Mouse (Mus musculus): ENCODE measurements around the gene Blvra. TPM values are rescaled to one million over a fixed set of nuclear protein-coding genes. Genes with fewer than 3 reads are reported as not detected.
A peak's percentile ranks its signal among the peaks of the same experiment; 100 is the strongest.
"Not testable (repeated sequence)": the region's sequence is repeated elsewhere in the genome, so short reads cannot be mapped to it uniquely, and the experiment has no call there.

The Blvra gene
- 10 to 100 TPM; 26.2 to 32.0 (median 29.1) TPM for total RNA-seq (2022)

DNA sequence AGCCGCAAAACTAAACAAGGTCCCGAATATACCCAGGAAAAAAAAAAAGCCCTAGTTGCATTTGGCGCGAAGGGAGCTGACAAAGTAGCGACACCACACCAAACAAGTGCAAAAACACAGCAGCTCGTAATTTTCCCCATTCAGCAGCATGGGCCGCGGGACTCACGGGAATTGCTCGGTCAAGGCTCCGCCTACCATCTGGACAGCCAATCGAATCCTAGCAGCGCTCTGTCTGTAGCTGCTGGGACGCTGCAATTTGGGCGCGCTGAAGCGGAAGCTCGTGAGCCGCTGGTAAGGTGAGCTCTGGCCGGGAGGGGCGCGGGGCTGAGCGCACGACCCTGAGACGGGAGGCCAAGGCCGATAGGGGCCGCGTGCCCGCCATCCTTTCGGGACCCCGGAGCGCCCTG lies at the start of gene Blvra:
Gene Blvra, plus strand, starts transcription at position 231 of the 407 bp plus-strand sequence.
- peak; percentile 65 to 74 for DNase-seq (ENCODE audit: low spot score in 2 of 2)

DNA sequence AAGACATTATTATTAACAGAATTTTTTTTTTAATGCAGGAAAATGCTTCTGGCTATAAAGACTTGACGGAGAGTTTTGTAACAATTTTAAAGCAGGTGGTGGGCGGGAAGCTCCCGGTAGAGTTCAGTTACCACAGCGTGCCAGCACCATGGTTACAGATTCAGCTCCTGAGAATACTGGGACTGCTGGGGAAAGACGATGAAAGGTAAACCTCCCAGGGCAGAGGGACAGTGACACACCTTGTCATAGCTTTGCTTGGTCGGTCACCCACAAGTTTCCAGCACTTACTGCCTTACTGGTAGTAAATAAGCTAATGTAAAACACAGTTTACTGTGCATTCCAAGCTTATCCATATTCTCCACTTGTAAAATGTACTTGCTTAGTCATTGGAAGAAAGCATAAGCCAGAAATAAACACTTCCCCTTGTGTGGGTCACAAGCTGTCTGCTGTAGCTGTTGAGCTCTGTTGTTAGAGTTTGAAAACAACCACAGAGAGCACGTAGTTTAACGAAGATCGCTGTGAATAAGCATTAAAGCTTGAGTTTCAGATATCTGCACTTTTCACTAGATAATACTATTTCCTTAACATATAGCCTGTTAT lies 35.4 kb upstream of the Blvra start:
- DNase-seq (ENCODE audit: low spot score in 2 of 2), result peak; percentile 42 to 47

DNA sequence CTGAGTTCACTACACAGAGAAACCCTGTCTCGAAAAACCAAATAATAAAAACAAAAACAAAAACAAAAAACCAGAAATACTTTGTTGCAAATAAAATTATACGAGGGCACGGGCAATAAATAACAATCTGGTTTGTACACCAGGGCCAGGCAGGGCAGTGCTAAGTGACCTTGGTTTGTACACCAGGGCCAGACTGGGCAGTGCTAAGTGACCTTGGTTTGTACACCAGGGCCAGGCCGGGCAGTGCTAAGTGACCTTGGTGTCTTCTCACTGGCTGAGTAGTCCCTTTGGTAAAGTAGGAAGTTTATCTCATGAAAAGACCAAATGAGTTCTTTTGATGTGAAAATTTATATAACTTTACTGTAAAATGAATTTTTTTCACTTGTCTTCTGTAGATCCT lies 33.2 kb upstream of the Blvra start:
- DNase-seq (ENCODE audit: low spot score in 2 of 2), result no peak

DNA sequence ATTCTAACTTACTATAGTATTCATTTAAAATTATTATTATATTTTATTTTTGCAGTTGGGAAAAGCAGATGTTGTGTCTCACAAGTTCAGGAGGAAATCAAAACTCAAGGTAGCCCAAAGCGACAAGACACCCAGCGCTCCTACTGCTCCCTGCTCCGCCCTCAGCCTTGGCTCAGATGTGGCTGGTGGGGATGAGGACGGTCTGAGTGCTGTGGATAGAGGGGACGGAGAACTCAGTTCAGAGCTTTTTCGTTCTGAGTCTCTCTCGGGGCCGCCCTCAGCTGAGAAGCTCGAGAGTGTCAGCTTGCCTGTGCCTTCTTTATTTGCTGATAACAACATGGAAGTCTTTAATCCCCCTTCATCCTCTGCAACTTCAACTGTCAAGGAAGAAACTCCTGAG lies 9.0 kb upstream of the Blvra start:
- no peak for DNase-seq (ENCODE audit: low spot score in 2 of 2)

DNA sequence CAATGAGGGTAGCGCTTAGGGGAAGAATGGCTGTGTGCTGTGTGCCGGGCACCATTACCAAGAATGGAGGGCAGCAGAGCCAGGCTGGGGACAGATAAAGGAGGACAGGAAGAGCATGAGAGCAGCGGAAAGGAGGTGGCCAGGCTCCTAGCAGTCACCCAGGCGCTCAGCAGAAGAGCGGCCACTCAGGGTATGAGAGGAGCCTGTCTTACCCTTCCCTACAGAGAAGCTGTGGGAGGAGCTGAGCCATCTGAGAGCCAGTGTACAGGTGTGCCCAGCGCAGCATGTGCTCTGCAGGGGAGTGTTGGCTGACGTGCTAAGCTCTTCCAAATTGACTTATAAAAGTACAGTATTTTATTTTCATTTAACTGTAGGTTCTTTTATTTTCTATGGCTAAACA lies 1.7 kb upstream of the Blvra start:
- DNase-seq (ENCODE audit: low spot score in 2 of 2), result no peak

DNA sequence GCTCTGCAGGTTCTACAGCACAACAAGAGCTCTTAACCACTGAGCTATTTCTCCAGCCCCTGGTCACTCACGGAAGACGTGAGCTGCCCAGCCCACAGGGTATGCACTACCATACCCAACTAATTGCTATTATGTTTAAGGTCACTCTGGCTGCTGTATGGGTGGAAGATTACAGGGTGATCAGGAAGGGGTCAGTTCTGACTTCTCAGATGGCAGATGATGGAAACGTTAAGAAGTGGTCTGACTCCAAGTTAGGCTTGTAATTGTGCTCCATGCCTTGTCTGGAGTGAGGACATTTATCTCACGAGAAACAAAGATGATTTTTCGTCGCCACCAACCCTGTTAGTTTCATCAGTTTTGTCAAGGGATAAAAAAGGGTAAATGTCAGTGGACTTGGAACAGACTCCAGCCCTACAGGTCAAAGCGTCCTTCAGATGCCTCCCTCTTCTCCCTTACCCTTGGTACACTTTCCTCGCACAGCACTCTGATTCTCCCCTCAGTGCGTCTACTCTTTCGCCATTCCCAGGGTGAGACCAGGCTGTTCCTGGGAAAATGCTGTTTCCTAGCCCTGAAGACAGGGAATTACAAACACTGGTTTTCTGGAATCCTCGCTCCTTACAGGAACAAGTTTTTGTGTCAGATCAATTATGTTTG lies 557 bp upstream of the Blvra start:
- no peak for DNase-seq (ENCODE audit: low spot score in 2 of 2)

DNA sequence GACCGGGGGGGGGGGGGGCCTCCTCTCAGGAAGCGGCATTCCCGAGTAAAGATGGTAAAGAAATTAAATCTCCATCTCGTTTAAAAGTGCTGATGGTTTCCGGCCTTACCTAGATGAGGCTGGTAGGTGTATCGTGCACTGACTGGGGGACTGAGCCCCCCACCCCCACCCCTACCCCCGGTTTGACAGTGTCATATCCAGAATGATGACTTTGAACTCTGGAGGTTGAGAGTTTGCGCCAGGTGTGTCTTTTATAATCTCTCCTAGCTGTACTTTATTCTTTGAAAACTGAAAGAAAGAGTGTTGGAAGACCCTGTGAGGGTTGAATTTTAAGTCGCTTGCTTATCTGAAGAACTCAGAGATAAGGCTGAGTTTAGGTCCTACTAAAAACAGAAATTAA lies 414 bp downstream of the Blvra start:
- no peak for DNase-seq (ENCODE audit: low spot score in 2 of 2)

DNA sequence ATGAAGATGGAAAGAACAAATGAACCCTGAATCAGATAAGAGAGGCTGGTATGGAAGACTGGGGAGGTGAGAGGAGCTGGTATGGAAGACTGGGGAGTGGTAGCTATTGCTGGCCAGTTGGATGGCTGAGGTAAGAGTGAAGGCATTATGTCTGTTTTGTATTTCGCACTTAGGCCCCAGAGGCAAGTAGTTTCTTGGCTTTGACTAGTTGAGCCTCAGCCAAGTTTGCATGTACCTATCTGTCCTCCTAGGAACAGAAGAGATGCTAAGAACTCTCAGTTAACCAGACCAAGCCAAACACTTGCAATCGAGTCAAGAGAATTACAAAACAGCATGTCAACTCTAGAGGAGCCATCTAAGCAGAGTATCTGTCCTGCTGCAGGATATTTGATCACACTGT lies 3.7 kb downstream of the Blvra start:
- no peak for DNase-seq (ENCODE audit: low spot score in 2 of 2)

DNA sequence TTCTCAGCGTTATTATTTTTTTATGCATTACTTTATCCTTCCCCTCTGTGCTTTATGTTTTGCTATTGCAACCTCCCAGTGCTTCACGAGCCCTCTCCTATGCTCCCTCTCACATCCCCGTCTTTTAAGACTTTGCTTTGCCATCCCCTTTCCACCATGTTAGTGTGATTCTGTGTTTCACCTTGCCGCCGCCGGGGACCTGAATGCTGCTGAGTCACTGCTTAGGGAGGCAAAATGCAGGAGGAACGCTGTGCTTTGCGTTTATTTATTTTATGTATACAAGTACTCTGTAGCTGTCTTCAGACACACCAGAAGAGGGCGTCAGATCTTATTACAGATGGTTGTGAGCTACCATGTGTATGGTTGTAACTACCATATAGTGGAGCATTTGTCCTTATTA lies 7.1 kb downstream of the Blvra start:
- no peak for DNase-seq (ENCODE audit: low spot score in 2 of 2)

DNA sequence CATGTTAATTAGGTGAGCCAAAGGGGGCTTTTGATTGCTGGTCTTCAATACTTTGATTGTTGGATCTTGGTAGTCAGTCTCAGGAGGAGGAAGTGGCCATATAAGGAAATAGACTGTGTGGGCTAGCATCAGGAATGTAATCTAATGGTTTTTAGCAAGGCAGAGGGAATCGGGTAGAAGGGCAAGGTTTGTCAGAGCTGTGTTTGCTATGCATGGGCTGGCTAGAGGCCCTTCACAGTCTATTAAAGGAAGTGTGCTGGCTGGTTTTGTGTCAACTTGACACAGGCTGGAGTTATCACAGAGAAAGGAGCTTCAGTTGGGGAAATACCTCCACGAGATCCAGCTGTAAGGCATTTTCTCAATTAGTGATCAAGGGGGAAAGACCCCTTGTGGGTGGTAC lies 8.6 kb downstream of the Blvra start:
- not testable (repeated sequence) for DNase-seq (ENCODE audit: low spot score in 2 of 2)

DNA sequence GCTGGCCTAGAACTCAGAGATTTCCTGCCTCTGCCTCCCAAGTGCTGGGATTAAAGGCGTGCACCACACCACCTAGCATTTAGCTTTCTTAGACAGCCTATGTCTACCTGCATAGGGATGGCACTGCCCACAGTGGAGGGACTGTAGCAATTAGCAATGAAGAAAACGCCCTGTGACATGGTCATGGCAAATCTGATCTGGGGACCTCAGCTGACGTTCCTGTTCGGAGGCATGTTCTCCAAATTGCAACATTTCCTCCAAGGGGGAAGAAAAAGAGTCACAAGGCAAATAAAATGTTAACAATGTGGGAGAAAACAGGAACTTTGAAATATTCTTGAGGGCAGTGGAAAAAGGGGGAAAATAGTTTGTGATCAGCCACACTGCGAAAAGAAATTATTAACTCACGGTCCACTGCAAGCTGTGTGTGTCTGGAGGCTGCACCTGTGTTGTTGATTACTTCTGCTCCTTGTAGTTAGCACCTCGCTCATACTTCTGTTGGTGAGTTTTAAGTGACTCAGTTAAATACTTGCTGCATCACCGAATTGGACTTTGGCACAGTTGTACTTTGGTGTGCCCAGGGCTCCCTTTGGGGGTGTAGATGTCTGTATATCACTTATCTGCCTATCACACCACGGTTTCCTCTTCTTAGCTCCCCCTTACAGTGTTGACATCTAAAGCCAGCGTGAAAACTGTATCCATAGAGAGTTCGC lies 9.6 kb downstream of the Blvra start:
- no peak for DNase-seq (ENCODE audit: low spot score in 2 of 2)

DNA sequence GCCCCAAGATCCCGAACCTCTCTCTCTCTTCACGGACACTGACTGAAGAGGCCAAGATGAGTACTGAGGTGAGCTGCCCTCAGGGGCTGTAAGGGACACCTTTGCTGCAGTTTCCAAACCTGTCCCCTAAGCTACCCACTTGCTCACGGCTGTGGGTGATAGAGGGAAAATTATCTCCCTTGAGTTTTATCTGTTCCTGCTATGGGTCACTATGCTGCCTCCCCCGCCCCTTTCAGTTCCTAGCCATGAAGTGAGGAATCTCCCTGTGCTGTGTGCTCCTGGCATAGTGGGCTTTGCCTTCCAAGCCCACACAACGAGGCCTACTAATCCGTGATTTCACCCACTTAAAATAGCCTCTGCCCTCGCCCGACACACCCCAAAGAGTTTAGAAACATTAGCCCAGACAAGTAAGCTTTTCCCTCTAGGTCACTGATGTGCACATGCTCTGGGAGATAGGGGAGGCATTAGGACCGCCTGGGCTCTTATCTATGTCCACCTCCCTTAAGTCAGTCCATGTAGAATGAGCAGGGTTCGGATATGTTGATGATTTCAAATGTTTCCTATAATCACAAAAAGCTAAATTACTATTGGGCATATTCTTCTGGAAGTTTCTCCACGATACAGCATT lies 10.2 kb downstream of the Blvra start:
- no peak for DNase-seq (ENCODE audit: low spot score in 2 of 2)

DNA sequence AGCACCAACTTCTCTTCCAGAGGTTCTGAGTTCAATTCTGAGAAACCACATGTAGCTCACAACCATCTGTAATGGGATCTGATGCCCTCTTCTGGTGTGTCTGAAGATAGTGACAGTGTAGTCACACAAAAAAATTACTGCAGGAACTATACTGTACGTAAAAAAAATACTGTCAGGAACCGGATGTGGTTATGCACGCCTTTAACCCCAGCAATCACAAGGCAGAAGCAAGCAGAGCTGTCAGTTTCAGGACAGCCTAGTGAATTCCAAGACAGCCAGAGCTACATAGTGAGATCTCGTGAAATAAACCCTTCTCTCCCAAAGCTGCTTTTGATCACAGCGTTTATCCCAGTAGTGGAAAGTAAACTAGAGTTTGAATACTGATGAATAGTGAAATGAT lies 15.8 kb downstream of the Blvra start:
- no peak for DNase-seq (ENCODE audit: low spot score in 2 of 2)

DNA sequence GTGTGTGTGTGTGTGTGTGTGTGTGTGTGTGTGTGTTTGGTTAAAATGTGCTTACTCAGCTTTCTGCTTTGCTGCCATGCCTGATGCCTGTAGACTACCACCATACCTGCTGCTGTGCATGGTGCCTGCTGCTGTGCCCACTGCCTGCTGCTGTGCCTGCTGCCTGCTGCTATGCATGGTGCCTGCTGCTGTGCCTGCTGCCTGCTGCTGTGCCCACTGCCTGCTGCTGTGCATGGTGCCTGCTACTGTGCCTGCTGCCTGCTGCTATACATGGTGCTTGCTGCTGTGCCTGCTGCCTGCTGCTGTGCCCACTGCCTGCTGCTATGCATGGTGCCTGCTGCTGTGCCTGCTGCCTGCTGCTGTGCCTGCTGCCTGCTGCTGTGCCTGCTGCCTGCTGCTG lies 19.7 kb downstream of the Blvra start:
- not testable (repeated sequence) for DNase-seq (ENCODE audit: low spot score in 2 of 2)

DNA sequence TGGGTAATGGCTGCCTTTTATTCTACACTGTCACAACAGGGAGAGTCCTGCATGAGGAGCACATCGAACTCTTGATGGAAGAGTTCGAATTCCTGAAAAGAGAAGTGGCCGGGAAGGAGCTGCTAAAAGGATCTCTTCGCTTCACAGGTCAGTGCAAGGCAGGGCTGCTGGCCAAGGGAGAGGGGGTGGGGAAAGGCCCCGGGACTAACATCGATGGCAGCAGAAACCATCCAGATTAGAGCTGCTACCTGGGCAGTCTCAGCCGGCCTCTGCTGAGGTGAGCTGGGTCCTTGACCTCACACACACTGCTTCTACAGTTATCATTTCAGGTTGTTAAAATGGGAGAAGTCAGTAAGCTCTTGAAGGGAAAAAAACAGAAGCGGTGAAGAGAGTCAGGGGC lies 21.5 kb downstream of the Blvra start:
- no peak for DNase-seq (ENCODE audit: low spot score in 2 of 2)

DNA sequence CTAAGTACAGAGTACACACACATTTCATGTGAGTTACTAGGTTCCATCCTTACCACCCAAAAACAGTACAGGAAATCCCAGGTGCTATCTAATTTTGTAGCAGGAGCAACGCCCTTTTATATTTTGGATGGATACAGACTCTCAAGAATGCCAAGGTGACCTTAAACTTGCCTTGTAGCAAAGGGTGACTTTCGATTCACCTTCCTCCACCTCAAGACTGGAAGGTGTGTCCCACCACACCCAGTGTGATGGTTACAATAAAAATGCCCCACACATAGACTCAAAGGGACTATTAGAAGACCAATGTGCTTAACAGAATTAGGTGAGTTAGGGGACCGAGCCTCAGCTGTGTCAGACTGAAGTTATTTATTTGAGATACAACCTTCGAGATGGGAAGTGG lies 38.5 kb downstream of the Blvra start:
- DNase-seq (ENCODE audit: low spot score in 2 of 2), result no peak

DNA sequence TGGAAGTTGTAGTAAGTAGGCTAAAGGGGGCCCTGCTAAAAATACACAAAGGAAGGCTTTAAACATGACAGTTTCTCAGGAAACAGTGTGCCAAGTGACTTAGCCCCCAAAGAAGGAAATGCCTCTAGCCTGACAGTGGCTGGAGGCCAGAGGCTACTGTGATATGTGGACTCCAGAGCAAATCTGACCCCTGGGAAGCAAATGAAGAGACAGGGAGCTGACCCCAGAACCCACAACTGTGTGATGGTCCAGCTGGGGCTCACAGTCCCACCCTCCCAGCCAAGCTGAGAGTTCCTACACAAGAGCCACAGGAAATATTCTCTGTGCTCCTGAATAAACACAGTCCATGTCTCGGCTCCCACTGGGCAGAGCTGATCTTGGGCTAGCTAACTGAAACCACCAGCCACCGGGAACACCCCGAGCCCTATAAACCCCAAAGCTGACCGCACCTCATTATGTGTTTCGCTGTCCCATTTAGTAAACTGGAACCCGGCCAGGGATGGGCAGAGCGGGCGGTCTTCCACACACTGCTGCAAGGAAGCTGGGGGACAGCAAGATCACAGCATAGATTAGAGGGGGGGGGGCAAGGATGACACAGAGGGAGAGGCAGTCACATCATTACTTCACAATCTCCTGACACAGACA lies 51.2 kb downstream of the Blvra start:
- DNase-seq (ENCODE audit: low spot score in 2 of 2), result no peak

DNA sequence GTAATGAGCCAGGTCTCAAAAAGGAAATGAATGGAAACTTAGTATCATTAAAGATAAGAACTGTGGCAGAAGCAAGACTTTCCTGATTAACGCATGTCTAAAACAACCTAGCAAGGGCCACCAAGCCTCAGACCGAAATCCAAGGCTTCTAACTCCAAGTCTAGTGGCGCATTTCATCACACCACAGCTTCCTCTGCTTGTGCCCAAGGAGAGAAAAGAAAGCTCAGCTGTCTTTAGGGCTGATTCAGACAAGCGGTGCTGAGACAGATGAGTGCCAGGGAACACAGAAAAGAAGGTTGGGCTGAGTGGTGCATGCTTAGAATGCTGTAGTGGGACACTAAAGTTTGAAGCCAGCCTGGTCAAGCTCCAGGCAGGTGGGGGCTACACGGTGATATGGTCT lies 58.5 kb downstream of the Blvra start:
- DNase-seq (ENCODE audit: low spot score in 2 of 2), result no peak

DNA sequence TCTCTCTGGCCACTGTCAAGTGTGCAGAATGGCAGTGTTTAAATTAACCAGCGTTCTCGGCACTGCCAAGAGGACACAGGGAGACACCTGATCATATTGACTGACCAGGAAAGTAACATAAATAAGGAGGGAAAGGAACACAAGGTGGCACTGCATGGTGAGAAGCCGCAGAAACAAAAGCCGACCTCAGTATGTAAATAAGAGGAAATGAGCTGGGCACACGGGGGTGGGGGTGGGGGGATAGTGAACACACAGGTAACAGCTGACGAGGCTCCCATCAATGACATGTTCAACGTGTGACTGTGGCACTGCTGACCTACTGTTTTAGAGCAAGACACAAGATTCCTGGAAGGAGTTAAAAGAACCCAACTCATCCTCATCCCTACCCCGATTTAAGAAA lies 60.9 kb downstream of the Blvra start:
- DNase-seq (ENCODE audit: low spot score in 2 of 2), result no peak

DNA sequence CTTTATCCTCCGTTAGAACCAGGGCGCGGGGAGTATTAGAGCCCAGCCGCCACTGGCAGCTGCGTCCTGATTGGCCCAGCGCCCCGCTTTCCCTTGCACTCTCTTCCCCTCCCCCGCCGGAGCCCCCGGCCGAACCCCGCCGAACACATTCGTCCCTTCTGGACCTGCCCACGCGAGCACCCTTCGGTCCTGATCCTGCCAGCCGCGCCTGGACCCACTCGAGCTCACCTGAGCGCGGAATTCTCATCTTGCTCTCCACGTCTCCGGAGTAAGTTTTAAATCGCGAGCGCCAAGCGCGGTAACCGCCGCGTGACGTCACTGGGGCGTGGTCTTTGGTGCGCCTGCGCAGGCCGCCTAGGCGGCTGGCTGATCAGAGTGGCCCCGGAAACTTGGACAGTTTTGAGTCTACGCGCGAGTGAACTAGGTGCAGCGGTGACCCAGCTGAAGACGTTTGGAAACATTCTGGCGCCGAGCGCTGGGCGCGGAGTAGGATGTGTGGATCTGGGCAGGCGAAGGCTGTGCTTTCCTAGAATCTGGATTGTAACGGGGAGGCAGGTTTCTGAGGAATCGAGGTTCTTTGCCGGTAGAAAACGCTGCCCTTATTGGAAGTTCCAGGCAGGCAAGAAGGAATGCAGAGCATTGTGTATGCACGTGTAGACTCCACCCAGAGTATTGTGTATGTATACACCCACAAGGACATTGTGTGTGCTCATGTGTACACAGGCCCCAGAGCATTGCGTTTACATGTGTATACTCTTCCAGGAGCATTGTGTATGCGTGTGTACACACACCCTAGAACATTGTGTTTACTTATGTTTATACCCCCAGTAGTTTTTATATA lies 63.4 kb downstream of the Blvra start, which contains the start of gene Ncaph:
Gene Ncaph, minus strand, starts transcription at position 334 of the 841 bp plus-strand sequence.
- DNase-seq (ENCODE audit: low spot score in 2 of 2), result peak; percentile 75 to 84

DNA sequence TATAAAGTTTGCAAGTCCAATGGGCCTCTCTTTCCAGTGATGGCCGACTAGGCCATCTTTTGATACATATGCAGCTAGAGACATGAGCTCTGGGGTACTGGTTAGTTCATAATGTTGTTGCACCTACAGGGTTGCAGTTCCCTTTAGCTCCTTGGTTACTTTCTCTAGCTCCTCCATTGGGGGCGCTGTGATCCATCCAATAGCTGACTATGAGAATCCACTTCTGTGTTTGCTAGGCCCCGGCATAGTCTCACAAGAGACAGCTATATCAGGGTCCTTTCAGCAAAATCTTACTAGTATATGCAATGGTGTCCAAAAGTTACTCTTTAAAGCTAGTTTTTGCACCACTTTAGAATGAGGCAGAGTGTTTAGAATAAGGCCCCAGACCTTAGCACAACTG lies 64.8 kb downstream of the Blvra start:
- DNase-seq (ENCODE audit: low spot score in 2 of 2), result not testable (repeated sequence)

All from left cerebral cortex, adult 8-10 months (tissue).